ENCODE assay signal across 11 mouse cellular contexts in the genomic region with DNA sequence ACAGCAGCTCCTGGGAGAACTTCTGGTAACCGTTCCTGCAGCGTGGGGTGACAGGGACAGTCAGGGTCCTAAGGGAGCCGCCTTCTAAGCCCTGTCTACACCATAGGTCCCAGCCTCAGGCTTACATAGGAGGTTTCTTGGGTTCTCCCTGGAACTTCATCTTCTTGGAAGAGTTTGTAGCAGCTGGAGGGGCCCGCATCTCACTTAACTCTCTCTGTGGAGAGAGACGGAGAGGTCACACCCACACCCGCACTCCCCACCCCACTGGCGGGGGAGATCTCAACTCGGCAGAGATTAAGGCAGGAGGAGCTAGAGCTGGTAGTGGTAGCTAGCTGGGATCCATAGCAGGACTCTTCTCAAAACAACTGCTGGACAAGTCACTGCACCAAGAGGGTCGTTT. TPM values are rescaled to one million over a fixed set of nuclear protein-coding genes. Genes with fewer than 3 reads are reported as not detected.
"Had no signal": no experiment of that assay in that cellular context is flagged by ENCODE, and none has a peak within 500 bp of the region (broad histone marks: within the 10 kb centered on the region; RNA-seq: fewer than 3 reads in every experiment).

No protein-coding gene starts in this region.

- H3K4me3 ChIP-seq: layer of hippocampus, adult 2 months had no signal

- DNase-seq: kidney, postnatal 10 days; kidney, postnatal 4 days; left cerebral cortex, postnatal 4 days; liver, embryonic 13.5 days; lung, adult 18-20 months; retina, postnatal 1 day had no signal

- H3K27me3 ChIP-seq: limb, embryonic 13.5 days; liver, embryonic 13.5 days; midbrain, embryonic 12.5 days; neural tube, embryonic 13.5 days had no signal

- H3K9me3 ChIP-seq: limb, embryonic 13.5 days; liver, embryonic 13.5 days; midbrain, embryonic 12.5 days; neural tube, embryonic 13.5 days had no signal

- H3K9ac ChIP-seq: midbrain, embryonic 12.5 days had no signal

- H3K27ac ChIP-seq: midbrain, embryonic 12.5 days had no signal

RNA-seq across cellular contexts. Expression of gene Asb16, which starts 39.6 kb away (rescaled TPM):
- polyA plus RNA-seq: midbrain, embryonic 12.5 days; neural tube, embryonic 13.5 days; stomach, embryonic 14.5 days had no signal
